Mouse (Mus musculus): Measurements from ENCODE around the gene Irf2bpl. TPM values are rescaled to one million over a fixed set of nuclear protein-coding genes. Genes with fewer than 3 reads are reported as not detected.

The Irf2bpl gene
- total and polyA plus RNA-seq, 3 experiments, result 6.9 to 8.0 TPM; not detected in 1

DNA sequence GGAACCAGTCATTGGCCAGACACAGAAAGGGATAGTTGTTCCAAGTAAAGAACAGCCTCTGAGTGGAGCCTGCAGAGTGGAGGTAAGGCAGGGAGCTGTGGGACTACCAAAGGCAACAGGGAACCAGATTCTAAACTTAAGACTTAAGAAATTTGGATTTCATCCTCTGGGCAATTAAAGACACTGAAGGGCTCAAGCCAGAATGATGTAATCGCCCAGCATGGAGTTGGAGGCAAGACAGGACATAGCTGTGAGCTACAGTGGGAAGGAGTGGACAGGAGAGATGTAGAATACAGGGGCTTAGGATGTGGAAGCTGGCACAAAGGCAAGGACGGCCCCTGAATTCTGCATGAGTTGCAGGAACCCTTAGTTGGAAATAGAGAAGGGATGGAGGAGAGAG, 46.4 kb downstream of the Irf2bpl start:
- H3K36me3 ChIP-seq (ENCODE audit: control insufficient read depth in 1 of 2, insufficient read depth in 2 of 2, low read length in 2 of 2), result peaks cover 0 to 33% of the 10 kb centered on the region in 2 experiments; a peak in 2 of 4 replicates
- H3K4me1 ChIP-seq (ENCODE audit: control insufficient read depth in 1 of 2, insufficient read depth in 2 of 2, low read length in 2 of 2), result peaks cover 22 to 37% of the 10 kb centered on the region in 2 experiments
- no peaks in the 10 kb centered on the region for H3K27me3 ChIP-seq (ENCODE audit: control insufficient read depth in 1 of 2, insufficient read depth in 2 of 2, low read length in 2 of 2)
- H3K79me2 ChIP-seq (ENCODE audit: control insufficient read depth, insufficient read depth, low read length, poor library complexity), result no peaks in the 10 kb centered on the region
- TF ChIP-seq POLR2A (IDR thresholded peaks at IDR 0.05; ENCODE audit: control insufficient read depth in 1 of 2, insufficient read depth in 1 of 2, low read depth in 1 of 2, low read length in 2 of 2, poor library complexity in 1 of 2) (no peak), TCF12 (IDR thresholded peaks at IDR 0.05; ENCODE audit: low read depth, low read length) (no peak), UBTF (IDR thresholded peaks at IDR 0.05; ENCODE audit: borderline replicate concordance, insufficient read depth, low read depth, low read length) (no peak), MEF2A (IDR thresholded peaks at IDR 0.05; ENCODE audit: extremely low read depth, insufficient replicate concordance, low read depth, low read length, poor library complexity, severe bottlenecking) (no peak)
- H3K9ac ChIP-seq (ENCODE audit: control insufficient read depth, low read depth, low read length, poor library complexity, severe bottlenecking), result no peak overlapping the region
- no peak overlapping the region for H3K4me3 ChIP-seq (ENCODE audit: control insufficient read depth in 1 of 2, insufficient read depth in 1 of 2, low read depth in 2 of 2, low read length in 2 of 2)
- H3K9me3 ChIP-seq (replicated peaks; ENCODE audit: insufficient read depth, low read length), result no peaks in the 10 kb centered on the region
- H3K27ac ChIP-seq (ENCODE audit: control insufficient read depth, low read depth, low read length), result no peak overlapping the region
- no peak for DNase-seq (ENCODE audit: low read depth, low spot score)

DNA sequence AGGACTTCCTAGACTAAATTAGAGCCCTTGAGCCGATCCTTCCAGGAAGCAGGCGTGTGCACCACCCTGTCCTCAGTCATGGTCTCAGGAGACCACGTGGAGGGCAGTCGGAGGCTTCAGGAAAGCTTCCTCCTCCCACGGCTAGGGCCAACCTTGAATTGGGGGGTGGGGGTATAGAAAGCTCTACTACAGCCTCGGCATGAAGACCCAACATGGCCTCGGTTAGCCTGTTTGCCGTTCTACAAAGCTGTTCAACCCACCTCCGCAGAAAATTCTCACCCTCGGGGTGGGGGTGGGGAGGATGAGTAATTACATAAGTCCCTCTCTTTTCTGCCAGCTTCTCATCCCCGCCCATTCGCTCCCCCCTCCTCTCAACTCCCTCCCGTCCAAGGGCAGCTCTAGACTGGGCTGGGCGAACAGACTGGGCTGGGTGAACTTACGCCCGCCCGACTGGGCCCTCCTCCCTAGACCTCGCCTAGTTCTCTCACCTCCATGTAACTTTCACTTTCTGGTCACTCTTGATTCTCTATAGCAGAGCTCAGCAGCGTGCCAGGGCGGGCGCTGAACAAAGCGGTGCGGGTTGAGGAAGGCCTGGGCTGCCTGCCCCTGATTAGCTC, 48.1 kb downstream of the Irf2bpl start:
- peak; percentile 95 for DNase-seq (ENCODE audit: low read depth, low spot score)
- H3K79me2 ChIP-seq (ENCODE audit: control insufficient read depth, insufficient read depth, low read length, poor library complexity), result no peaks in the 10 kb centered on the region
- H3K4me1 ChIP-seq (ENCODE audit: control insufficient read depth in 1 of 2, insufficient read depth in 2 of 2, low read length in 2 of 2), result peaks cover 22 to 44% of the 10 kb centered on the region in 2 experiments
- peak overlapping the region; percentile 98 for H3K27ac ChIP-seq (ENCODE audit: control insufficient read depth, low read depth, low read length)
- no peaks in the 10 kb centered on the region for H3K27me3 ChIP-seq (ENCODE audit: control insufficient read depth in 1 of 2, insufficient read depth in 2 of 2, low read length in 2 of 2)
- peaks cover 0 to 33% of the 10 kb centered on the region in 2 experiments; a peak in 2 of 4 replicates for H3K36me3 ChIP-seq (ENCODE audit: control insufficient read depth in 1 of 2, insufficient read depth in 2 of 2, low read length in 2 of 2)
- H3K4me3 ChIP-seq (ENCODE audit: control insufficient read depth in 1 of 2, insufficient read depth in 1 of 2, low read depth in 2 of 2, low read length in 2 of 2), result peak overlapping the region; percentile 57 to 71
- no peaks in the 10 kb centered on the region for H3K9me3 ChIP-seq (replicated peaks; ENCODE audit: insufficient read depth, low read length)
- peak overlapping the region; percentile 64 for H3K9ac ChIP-seq (ENCODE audit: control insufficient read depth, low read depth, low read length, poor library complexity, severe bottlenecking)
- no peak; the same call in 1 of the 2 replicates for TF ChIP-seq POLR2AphosphoS5 (IDR thresholded peaks at IDR 0.05; ENCODE audit: borderline replicate concordance, low read depth, low read length)
- TF ChIP-seq NELFE (IDR thresholded peaks at IDR 0.05; ENCODE audit: low read depth, low read length), result peak; percentile 72
- peak; percentile 76 for TF ChIP-seq MXI1 (IDR thresholded peaks at IDR 0.05; ENCODE audit: low read depth, low read length)
- TF ChIP-seq E2F4 (IDR thresholded peaks at IDR 0.05; ENCODE audit: borderline replicate concordance, low read depth, low read length), result no peak
- 0 out of 2 replicates have a peak, but pooled peaks have one; percentile 9 for TF ChIP-seq SMC3 (IDR thresholded peaks at IDR 0.05; ENCODE audit: low read depth, low read length)
- no peak for TF ChIP-seq UBTF (IDR thresholded peaks at IDR 0.05; ENCODE audit: borderline replicate concordance, insufficient read depth, low read depth, low read length)
- TF ChIP-seq ZNF384 (IDR thresholded peaks at IDR 0.05; ENCODE audit: low read depth, low read length), result no peak
- peak; percentile 89 for TF ChIP-seq MYC (IDR thresholded peaks at IDR 0.05; ENCODE audit: low read depth, low read length)
- TF ChIP-seq ZC3H11A (IDR thresholded peaks at IDR 0.05; ENCODE audit: low read depth, low read length), result no peak
- TF ChIP-seq CHD1 (IDR thresholded peaks at IDR 0.05; ENCODE audit: low read depth, low read length), result peak; percentile 72; the same call in 1 of the 2 replicates
- TF ChIP-seq RAD21 (IDR thresholded peaks at IDR 0.05; ENCODE audit: low read depth, low read length), result no peak
- no peak for TF ChIP-seq ELF1 (IDR thresholded peaks at IDR 0.05; ENCODE audit: low read depth, low read length)
- TF ChIP-seq TBP (IDR thresholded peaks at IDR 0.05; ENCODE audit: low read depth, low read length), result peak; percentile 65; the same call in 1 of the 2 replicates
- no peak for TF ChIP-seq MEF2A (IDR thresholded peaks at IDR 0.05; ENCODE audit: extremely low read depth, insufficient replicate concordance, low read depth, low read length, poor library complexity, severe bottlenecking)
- TF ChIP-seq ZKSCAN1 (IDR thresholded peaks at IDR 0.05; ENCODE audit: low read depth, low read length), result peak; percentile 24; the same call in 1 of the 2 replicates
- TF ChIP-seq TCF12 (IDR thresholded peaks at IDR 0.05; ENCODE audit: low read depth, low read length), result peak; percentile 60
- peak; percentile 56 for TF ChIP-seq BHLHE40 (IDR thresholded peaks at IDR 0.05; ENCODE audit: borderline replicate concordance, low read depth, low read length)
- no peak for TF ChIP-seq MAFK (IDR thresholded peaks at IDR 0.05; ENCODE audit: borderline replicate concordance, low read depth, low read length)
- 0 out of 2 replicates have a peak, but pooled peaks have one; percentile 50 for TF ChIP-seq JUND (IDR thresholded peaks at IDR 0.05; ENCODE audit: low read depth, low read length)
- no peak for TF ChIP-seq MYB (IDR thresholded peaks at IDR 0.05; ENCODE audit: low read depth, low read length)
- no peak for TF ChIP-seq GABPA (IDR thresholded peaks at IDR 0.05; ENCODE audit: low read depth, low read length)
- TF ChIP-seq POLR2A (IDR thresholded peaks at IDR 0.05; ENCODE audit: control insufficient read depth in 1 of 2, insufficient read depth in 1 of 2, low read depth in 1 of 2, low read length in 2 of 2, poor library complexity in 1 of 2), result peak; percentile 32 to 64; a peak in 2 of 4 replicates
- TF ChIP-seq MAZ (IDR thresholded peaks at IDR 0.05; ENCODE audit: low read depth, low read length), result peak; percentile 95
- peak; percentile 74 for TF ChIP-seq USF1 (IDR thresholded peaks at IDR 0.05; ENCODE audit: low read depth, low read length)
- TF ChIP-seq EP300 (IDR thresholded peaks at IDR 0.05; ENCODE audit: low read depth in 1 of 2, low read length in 2 of 2), result peak; percentile 5 to 63; a peak in 1 of 4 replicates
- TF ChIP-seq USF2 (IDR thresholded peaks at IDR 0.05; ENCODE audit: borderline replicate concordance in 1 of 2, insufficient read depth in 1 of 2, low read depth in 1 of 2, low read length in 2 of 2), result no peak
- TF ChIP-seq CHD2 (IDR thresholded peaks at IDR 0.05; ENCODE audit: low read length), result peak; percentile 66
- TF ChIP-seq ETS1 (IDR thresholded peaks at IDR 0.05; ENCODE audit: low read depth, low read length), result peak; percentile 82

All from MEL (cell line).